Mouse (Mus musculus): ENCODE data around the gene Smpd3. TPM values are rescaled to one million over a fixed set of nuclear protein-coding genes. Genes with fewer than 3 reads are reported as not detected.

Smpd3 gene
- polyA plus RNA-seq, 1 experiment = 1.1 TPM

GRCm38 (mm10) chr8:106306076-106306475 is 31.7 kb downstream of the Smpd3 start:
- DNase-seq = no peak
- TF ChIP-seq POLR2A (IDR thresholded peaks at IDR 0.05; ENCODE audit: low read depth, low read length) (no peak), CTCF (conservative IDR thresholded peaks at IDR 0.05; ENCODE audit: insufficient read depth, insufficient read length, low read depth, low read length) (no peak)
- no peaks in the 10 kb centered on the region for H3K36me3 ChIP-seq (ENCODE audit: control insufficient read depth, insufficient read depth, low read length)
- H3K4me1 ChIP-seq (ENCODE audit: control insufficient read depth, insufficient read depth, low read length) = no peaks in the 10 kb centered on the region
- no peaks in the 10 kb centered on the region for H3K27me3 ChIP-seq (replicated peaks; ENCODE audit: control insufficient read depth, insufficient read depth, low read length)
- H3K27ac ChIP-seq (ENCODE audit: insufficient read depth, low read depth, low read length) = no peak overlapping the region
- no peak overlapping the region for H3K4me3 ChIP-seq (ENCODE audit: insufficient read depth, low read depth, low read length)
- 98% methylated on average over 1 of the region's 1 CpGs for WGBS

GRCm38 (mm10) chr8:106305301-106305700 is 32.5 kb downstream of the Smpd3 start:
- 89% methylated on average over 3 of the region's 3 CpGs for whole genome bisulfite sequencing
- no peak for TF ChIP-seq CTCF (conservative IDR thresholded peaks at IDR 0.05; ENCODE audit: insufficient read depth, insufficient read length, low read depth, low read length)
- H3K36me3 ChIP-seq (ENCODE audit: control insufficient read depth, insufficient read depth, low read length) = no peaks in the 10 kb centered on the region
- no peaks in the 10 kb centered on the region for H3K27me3 ChIP-seq (replicated peaks; ENCODE audit: control insufficient read depth, insufficient read depth, low read length)
- no peak for DNase-seq
- H3K27ac ChIP-seq (ENCODE audit: insufficient read depth, low read depth, low read length) = no peak overlapping the region
- no peaks in the 10 kb centered on the region for H3K4me1 ChIP-seq (ENCODE audit: control insufficient read depth, insufficient read depth, low read length)
- H3K4me3 ChIP-seq (ENCODE audit: insufficient read depth, low read depth, low read length) = no peak overlapping the region

- Histone ChIP-seq H3K36me3 (ENCODE audit: control insufficient read depth, insufficient read depth, low read length) (no peaks in the 10 kb centered on the region), H3K4me1 (ENCODE audit: control insufficient read depth, insufficient read depth, low read length) (no peaks in the 10 kb centered on the region), H3K27ac (ENCODE audit: insufficient read depth, low read depth, low read length) (no peak overlapping the region), H3K27me3 (replicated peaks; ENCODE audit: control insufficient read depth, insufficient read depth, low read length) (no peaks in the 10 kb centered on the region), H3K4me3 (ENCODE audit: insufficient read depth, low read depth, low read length) (no peak overlapping the region)
- DNase-seq = no peak
- TF ChIP-seq POLR2A (IDR thresholded peaks at IDR 0.05; ENCODE audit: low read depth, low read length) (no peak), CTCF (conservative IDR thresholded peaks at IDR 0.05; ENCODE audit: insufficient read depth, insufficient read length, low read depth, low read length) (no peak)
- WGBS = 75% methylated on average over 6 of the region's 6 CpGs
Measured at GRCm38 (mm10) chr8:106304321-106304720, 33.5 kb downstream of the Smpd3 start.

- no peak for TF ChIP-seq POLR2A (IDR thresholded peaks at IDR 0.05; ENCODE audit: low read depth, low read length)
- no peak for TF ChIP-seq CTCF (conservative IDR thresholded peaks at IDR 0.05; ENCODE audit: insufficient read depth, insufficient read length, low read depth, low read length)
- WGBS = 84% methylated on average over 9 of the region's 9 CpGs
- no peak overlapping the region for H3K27ac ChIP-seq (ENCODE audit: insufficient read depth, low read depth, low read length)
- H3K4me3 ChIP-seq (ENCODE audit: insufficient read depth, low read depth, low read length) = no peak overlapping the region
- no peaks in the 10 kb centered on the region for H3K27me3 ChIP-seq (replicated peaks; ENCODE audit: control insufficient read depth, insufficient read depth, low read length)
- H3K4me1 ChIP-seq (ENCODE audit: control insufficient read depth, insufficient read depth, low read length) = no peaks in the 10 kb centered on the region
- no peak for DNase-seq
- H3K36me3 ChIP-seq (ENCODE audit: control insufficient read depth, insufficient read depth, low read length) = no peaks in the 10 kb centered on the region
Measured at GRCm38 (mm10) chr8:106300739-106301715, 36.8 kb downstream of the Smpd3 start.

GRCm38 (mm10) chr8:106299686-106300085 is 38.1 kb downstream of the Smpd3 start:
- no peaks in the 10 kb centered on the region for H3K27me3 ChIP-seq (replicated peaks; ENCODE audit: control insufficient read depth, insufficient read depth, low read length)
- no peak for DNase-seq
- no peak overlapping the region for H3K27ac ChIP-seq (ENCODE audit: insufficient read depth, low read depth, low read length)
- H3K4me3 ChIP-seq (ENCODE audit: insufficient read depth, low read depth, low read length) = no peak overlapping the region
- H3K4me1 ChIP-seq (ENCODE audit: control insufficient read depth, insufficient read depth, low read length) = no peaks in the 10 kb centered on the region
- 90% methylated on average over 3 of the region's 3 CpGs for WGBS
- TF ChIP-seq CTCF (conservative IDR thresholded peaks at IDR 0.05; ENCODE audit: insufficient read depth, insufficient read length, low read depth, low read length) = 0 out of 2 replicates have a peak, but pooled peaks have one; percentile 9
- TF ChIP-seq POLR2A (IDR thresholded peaks at IDR 0.05; ENCODE audit: low read depth, low read length) = no peak
- H3K36me3 ChIP-seq (ENCODE audit: control insufficient read depth, insufficient read depth, low read length) = no peaks in the 10 kb centered on the region

GRCm38 (mm10) chr8:106298846-106299245 is 38.9 kb downstream of the Smpd3 start:
- Histone ChIP-seq H3K4me3 (ENCODE audit: insufficient read depth, low read depth, low read length) (no peak overlapping the region), H3K27ac (ENCODE audit: insufficient read depth, low read depth, low read length) (no peak overlapping the region), H3K4me1 (ENCODE audit: control insufficient read depth, insufficient read depth, low read length) (no peaks in the 10 kb centered on the region), H3K36me3 (ENCODE audit: control insufficient read depth, insufficient read depth, low read length) (no peaks in the 10 kb centered on the region), H3K27me3 (replicated peaks; ENCODE audit: control insufficient read depth, insufficient read depth, low read length) (no peaks in the 10 kb centered on the region)
- DNase-seq = no peak
- 71% methylated on average over 1 of the region's 1 CpGs for WGBS
- TF ChIP-seq CTCF (conservative IDR thresholded peaks at IDR 0.05; ENCODE audit: insufficient read depth, insufficient read length, low read depth, low read length) (no peak), POLR2A (IDR thresholded peaks at IDR 0.05; ENCODE audit: low read depth, low read length) (no peak)

- no peaks in the 10 kb centered on the region for H3K4me1 ChIP-seq (ENCODE audit: control insufficient read depth, insufficient read depth, low read length)
- 63% methylated on average over 5 of the region's 5 CpGs for WGBS
- no peak overlapping the region for H3K4me3 ChIP-seq (ENCODE audit: insufficient read depth, low read depth, low read length)
- no peaks in the 10 kb centered on the region for H3K36me3 ChIP-seq (ENCODE audit: control insufficient read depth, insufficient read depth, low read length)
- H3K27ac ChIP-seq (ENCODE audit: insufficient read depth, low read depth, low read length) = no peak overlapping the region
- TF ChIP-seq CTCF (conservative IDR thresholded peaks at IDR 0.05; ENCODE audit: insufficient read depth, insufficient read length, low read depth, low read length) = no peak
- no peak for TF ChIP-seq POLR2A (IDR thresholded peaks at IDR 0.05; ENCODE audit: low read depth, low read length)
- no peaks in the 10 kb centered on the region for H3K27me3 ChIP-seq (replicated peaks; ENCODE audit: control insufficient read depth, insufficient read depth, low read length)
- DNase-seq = peak; percentile 73
Measured at GRCm38 (mm10) chr8:106298261-106298660, 39.5 kb downstream of the Smpd3 start.

Measured in kidney, adult 2 months (tissue).